Mouse (Mus musculus) G1E (cell line): Measurements from ENCODE around the gene Ptprm.

Experiments used
- CTCF ChIP-seq: IDR thresholded peaks from 2 replicates; pipeline ENCODE4 v1.5.1; 2012; ENCODE audit warnings: low read depth, low read length, inconsistent platforms, mixed read lengths
- GATA1 ChIP-seq: IDR thresholded peaks from 2 replicates; pipeline ENCODE4 v1.6.1; 2012; ENCODE audit warnings: borderline replicate concordance, low read length, inconsistent platforms, mixed read lengths
- POLR2AphosphoS5 ChIP-seq: IDR thresholded peaks from 2 replicates; pipeline ENCODE4 v1.6.1; 2012; ENCODE audit warnings: low read depth, low read length, inconsistent platforms; ENCODE audit not compliant: insufficient replicate concordance

DNA sequence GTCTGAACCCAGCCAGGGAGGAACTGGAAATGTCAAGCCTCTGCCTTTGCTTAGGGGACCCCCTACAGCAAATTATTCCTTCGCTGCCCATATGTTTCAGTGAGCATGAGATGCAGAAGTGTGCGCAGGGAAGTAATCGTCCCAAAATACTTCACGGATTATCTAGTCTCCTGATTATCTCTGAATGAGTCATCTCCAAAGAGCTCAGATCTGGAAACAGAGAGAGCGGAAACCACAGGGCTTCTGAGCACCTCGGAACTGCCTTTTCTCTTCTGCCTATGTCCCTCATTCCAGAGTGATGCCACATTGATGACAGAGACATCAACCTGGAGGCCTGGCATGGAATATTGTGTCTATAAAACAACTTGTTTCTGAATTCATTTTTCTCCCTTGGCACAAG, 11.3 kb downstream of the Ptprm start:
- TF ChIP-seq GATA1 (no peak), CTCF (no peak), POLR2AphosphoS5 (no peak)
